Mouse (Mus musculus) monocyte, adult 2 months (primary cell): Measurements from ENCODE around the gene Acp1.
A peak's percentile ranks its signal among the peaks of the same experiment; 100 is the strongest.

Source experiments
- DNase-seq, 2 experiments: peaks; one replicate each; pipeline ENCODE4 v3.0.0; 2022; ENCODE audit warnings: low spot score in 2 of 2, low read depth in 1 of 2

Gene Acp1

GRCm38 (mm10) chr12:30911261-30912047 is at the start of gene Acp1, which contains the start of gene Sh3yl1:
Acp1 (minus strand) TSS chr12:30911589.
Sh3yl1 (plus strand) TSS chr12:30911668.
- DNase-seq = peak; percentile 78 to 92

- DNase-seq = no peak
These were observed 32.8 kb upstream of the Acp1 start for GRCm38 (mm10) chr12:30944197-30944596.

GRCm38 (mm10) chr12:30943057-30943986 is 31.9 kb upstream of the Acp1 start:
- DNase-seq = no peak

- DNase-seq = no peak
These were observed 25.5 kb upstream of the Acp1 start for GRCm38 (mm10) chr12:30936899-30937298.

- DNase-seq = no peak
These were observed 21.9 kb upstream of the Acp1 start for GRCm38 (mm10) chr12:30933299-30933698.

- DNase-seq = no peak
These were observed 16.8 kb upstream of the Acp1 start for GRCm38 (mm10) chr12:30928182-30928581.

- no peak for DNase-seq
These were observed 11.0 kb upstream of the Acp1 start for GRCm38 (mm10) chr12:30922401-30922800.

GRCm38 (mm10) chr12:30912840-30913239 is 1.5 kb upstream of the Acp1 start:
- DNase-seq = no peak

- DNase-seq = no peak
These were observed 626 bp upstream of the Acp1 start for GRCm38 (mm10) chr12:30912048-30912381.

GRCm38 (mm10) chr12:30910860-30911259 is 529 bp downstream of the Acp1 start:
- DNase-seq = no peak

- no peak for DNase-seq
These were observed 1.5 kb downstream of the Acp1 start for GRCm38 (mm10) chr12:30909881-30910280.

GRCm38 (mm10) chr12:30908658-30909057 is 2.7 kb downstream of the Acp1 start:
- no peak for DNase-seq

GRCm38 (mm10) chr12:30897039-30897438 is 14.3 kb downstream of the Acp1 start:
- DNase-seq = no peak

- DNase-seq = no peak
These were observed 20.0 kb downstream of the Acp1 start for GRCm38 (mm10) chr12:30891438-30891837.

GRCm38 (mm10) chr12:30890067-30890466 is 21.3 kb downstream of the Acp1 start:
- DNase-seq = no peak

- no peak for DNase-seq
These were observed 23.4 kb downstream of the Acp1 start for GRCm38 (mm10) chr12:30888003-30888402.

- DNase-seq = no peak
These were observed 25.5 kb downstream of the Acp1 start for GRCm38 (mm10) chr12:30885891-30886290.

- DNase-seq = no peak
These were observed 26.7 kb downstream of the Acp1 start for GRCm38 (mm10) chr12:30884622-30885230.

- no peak for DNase-seq
These were observed 27.3 kb downstream of the Acp1 start, which contains the start of gene Alkal2 for GRCm38 (mm10) chr12:30883986-30884621. Alkal2 (plus strand) TSS chr12:30884322.

- no peak for DNase-seq
These were observed 27.8 kb downstream of the Acp1 start for GRCm38 (mm10) chr12:30883592-30883985.

GRCm38 (mm10) chr12:30879447-30879846 is 31.9 kb downstream of the Acp1 start:
- no peak for DNase-seq
